20 mouse cellular contexts compared by ENCODE assay signal in the genomic region with DNA sequence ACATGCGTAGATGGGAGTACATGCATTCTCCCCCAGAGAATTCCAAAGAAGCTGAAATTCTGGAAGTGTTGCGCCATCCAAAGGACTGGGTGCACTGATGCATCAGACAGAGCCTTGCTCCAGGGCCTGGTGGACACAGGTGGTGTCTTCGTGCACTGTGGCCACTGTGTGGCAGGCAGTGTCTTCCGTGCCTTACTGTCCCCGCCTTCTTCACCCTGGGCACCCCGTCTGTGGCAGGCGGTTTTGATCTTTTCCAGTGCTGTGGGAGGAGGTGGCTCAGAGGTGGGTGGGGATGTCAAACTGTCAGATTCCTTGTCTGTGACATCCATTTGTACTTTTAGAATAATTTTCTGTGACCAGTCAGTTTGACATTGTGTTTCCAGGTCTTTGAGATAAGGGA. TPM values are rescaled to one million over a fixed set of nuclear protein-coding genes. Genes with fewer than 3 reads are reported as not detected.
DNase-seq lines count a peak whose midpoint lies in the region; ATAC-seq and TF ChIP-seq lines count a peak whose summit lies in the region.
"Had no signal": no experiment of that assay in that cellular context is flagged by ENCODE, and none has a peak within 500 bp of the region (broad histone marks: within the 10 kb centered on the region; RNA-seq: fewer than 3 reads in every experiment).

No protein-coding gene starts in this region.

- no peak for TF ChIP-seq POLR2A in embryonic fibroblast, embryonic 13.5 days (IDR thresholded peaks at IDR 0.05; ENCODE audit: low read depth, low read length)

- TF ChIP-seq CTCF in embryonic fibroblast, embryonic 13.5 days (IDR thresholded peaks at IDR 0.05; ENCODE audit: borderline replicate concordance, insufficient read depth, low read length) = peak; percentile 4; the same call in 1 of the 2 replicates

- no peaks in the 10 kb centered on the region for H3K27me3 ChIP-seq in heart, embryonic 10.5 days (ENCODE audit: insufficient read depth, poor library complexity, severe bottlenecking)
- H3K27me3 ChIP-seq in hindbrain, embryonic 11.5 days (ENCODE audit: control insufficient read depth, insufficient read depth, low read length) = no peaks in the 10 kb centered on the region
- no peaks in the 10 kb centered on the region for H3K27me3 ChIP-seq in hindbrain, embryonic 10.5 days (ENCODE audit: insufficient read depth, poor library complexity, severe bottlenecking)
- H3K27me3 ChIP-seq: hindbrain, embryonic 15.5 days; lung, embryonic 15.5 days; neural tube, embryonic 12.5 days; Patski had no signal

- no peak overlapping the region for H3K9ac ChIP-seq in hindbrain, embryonic 11.5 days (ENCODE audit: low read depth, low read length)
- H3K9ac ChIP-seq: hindbrain, embryonic 15.5 days; lung, embryonic 15.5 days; neural tube, embryonic 12.5 days had no signal

- peak; percentile 83 for DNase-seq in heart, embryonic 10.5 days (ENCODE audit: low spot score)
- no peak for DNase-seq in heart, postnatal 4 days
- DNase-seq in hindbrain, embryonic 11.5 days (ENCODE audit: low spot score) = no peak
- DNase-seq in hindbrain, embryonic 10.5 days (ENCODE audit: low spot score) = no peak
- DNase-seq: adrenal gland, postnatal 14 days; midbrain, embryonic 14.5 days; thymus, adult 2 months had no signal

- peak; percentile 79 for ATAC-seq in CD4-positive, CD25-positive, alpha-beta regulatory T cell, adult 4 months
- peak; percentile 78 for ATAC-seq in megakaryocyte, adult 5-6 weeks (ENCODE audit: poor library complexity, severe bottlenecking)
- no peak for ATAC-seq in hindbrain, embryonic 11.5 days (ENCODE audit: low FRiP score)
- ATAC-seq: Patski had no signal

- 54% methylated on average over 7 of the region's 7 CpGs for WGBS in heart, embryonic 10.5 days
- 80% methylated on average over 7 of the region's 7 CpGs for WGBS in hindbrain, embryonic 11.5 days
- WGBS in hindbrain, embryonic 10.5 days = 77% methylated on average over 7 of the region's 7 CpGs

- H3K4me3 ChIP-seq in heart, embryonic 10.5 days = no peak overlapping the region
- no peak overlapping the region for H3K4me3 ChIP-seq in embryonic fibroblast, embryonic 13.5 days (ENCODE audit: insufficient read depth, low read length)
- H3K4me3 ChIP-seq in hindbrain, embryonic 11.5 days (ENCODE audit: low read depth, low read length) = no peak overlapping the region
- H3K4me3 ChIP-seq in hindbrain, embryonic 10.5 days = no peak overlapping the region
- H3K4me3 ChIP-seq: hindbrain, embryonic 15.5 days; lung, embryonic 15.5 days; neural tube, embryonic 12.5 days had no signal

- H3K36me3 ChIP-seq in heart, embryonic 10.5 days = peaks cover 49% of the 10 kb centered on the region
- H3K36me3 ChIP-seq in hindbrain, embryonic 11.5 days (ENCODE audit: control insufficient read depth, insufficient read depth, low read length) = no peaks in the 10 kb centered on the region
- peaks cover 46% of the 10 kb centered on the region for H3K36me3 ChIP-seq in hindbrain, embryonic 10.5 days

- peaks cover 8% of the 10 kb centered on the region; the same call in 1 of the 2 replicates for H3K4me1 ChIP-seq in heart, embryonic 10.5 days
- no peaks in the 10 kb centered on the region for H3K4me1 ChIP-seq in embryonic fibroblast, embryonic 13.5 days (ENCODE audit: control insufficient read depth, insufficient read depth, low read length)
- H3K4me1 ChIP-seq in hindbrain, embryonic 11.5 days (replicated peaks; ENCODE audit: control insufficient read depth, insufficient read depth, low read length) = no peaks in the 10 kb centered on the region
- no peaks in the 10 kb centered on the region for H3K4me1 ChIP-seq in hindbrain, embryonic 10.5 days (replicated peaks)
- H3K4me1 ChIP-seq: hindbrain, embryonic 15.5 days; lung, embryonic 15.5 days; neural tube, embryonic 12.5 days had no signal

- no peaks in the 10 kb centered on the region for H3K9me3 ChIP-seq in heart, embryonic 10.5 days
- no peaks in the 10 kb centered on the region for H3K9me3 ChIP-seq in hindbrain, embryonic 11.5 days (ENCODE audit: control insufficient read depth, low read length)
- H3K9me3 ChIP-seq in hindbrain, embryonic 10.5 days = no peaks in the 10 kb centered on the region
- H3K9me3 ChIP-seq: hindbrain, embryonic 15.5 days; lung, embryonic 15.5 days; neural tube, embryonic 12.5 days had no signal

- no peak overlapping the region for H3K27ac ChIP-seq in heart, embryonic 10.5 days
- H3K27ac ChIP-seq in embryonic fibroblast, embryonic 13.5 days (ENCODE audit: insufficient read depth, low read length) = no peak overlapping the region
- H3K27ac ChIP-seq in hindbrain, embryonic 11.5 days (ENCODE audit: low read depth, low read length) = no peak overlapping the region
- no peak overlapping the region for H3K27ac ChIP-seq in hindbrain, embryonic 10.5 days
- H3K27ac ChIP-seq: hindbrain, embryonic 15.5 days; kidney, postnatal 0 days; lung, embryonic 15.5 days; neural tube, embryonic 12.5 days had no signal

- H3K4me2 ChIP-seq in hindbrain, embryonic 11.5 days (replicated peaks; ENCODE audit: low read depth, low read length) = no peak overlapping the region
- H3K4me2 ChIP-seq: hindbrain, embryonic 15.5 days; lung, embryonic 15.5 days; neural tube, embryonic 12.5 days had no signal

RNA-seq across cellular contexts. Expression of gene Cpox, which starts 8.6 kb away (rescaled TPM):
- 63.5 and 89.9 TPM in 2 replicates for polyA plus RNA-seq in heart, embryonic 10.5 days (2016; fragmentation: Nextera tagmentation; extraction: Ambion mirVana)
- total RNA-seq in heart, postnatal 4 days (2021) = 10 to 100 TPM; 17.5 to 18.0 TPM
- 10 to 100 TPM; 48.3 to 55.6 TPM for polyA plus RNA-seq in CD4-positive, CD25-positive, alpha-beta regulatory T cell, adult 4 months (2017; shearing (Covaris generic))
- 30.4 and 33.2 TPM in 2 replicates for polyA plus RNA-seq in embryonic fibroblast, embryonic 13.5 days (2011; ENCODE audit: insufficient read length, low read depth, missing spikeins)
- total RNA-seq in megakaryocyte, adult 5-6 weeks (2015) = 36.6 and 50.8 TPM in 2 replicates
- total RNA-seq in megakaryocyte, adult 5-6 weeks (2017) = 17.7 and 25.5 TPM in 2 replicates
- polyA plus RNA-seq in hindbrain, embryonic 11.5 days (2014; fragmentation: Nextera tagmentation; extraction: Ambion mirVana) = 21.0 and 23.4 TPM in 2 replicates
- 20.0 and 27.8 TPM in 2 replicates for polyA plus RNA-seq in hindbrain, embryonic 10.5 days (2016; fragmentation: Nextera tagmentation; extraction: Ambion mirVana)

RNA-seq across cellular contexts. Expression of gene E330017A01Rik, which starts 40.1 kb away (rescaled TPM):
- polyA plus RNA-seq in heart, embryonic 10.5 days (2016; fragmentation: Nextera tagmentation; extraction: Ambion mirVana) = not detected in 2 replicates
- total RNA-seq in heart, postnatal 4 days (2021) = not detected
- not detected for polyA plus RNA-seq in CD4-positive, CD25-positive, alpha-beta regulatory T cell, adult 4 months (2017; shearing (Covaris generic))
- polyA plus RNA-seq in embryonic fibroblast, embryonic 13.5 days (2011; ENCODE audit: insufficient read length, low read depth, missing spikeins) = not detected in 2 replicates
- not detected in 2 replicates for total RNA-seq in megakaryocyte, adult 5-6 weeks (2015)
- not detected in 2 replicates for total RNA-seq in megakaryocyte, adult 5-6 weeks (2017)
- not detected in 2 replicates for polyA plus RNA-seq in hindbrain, embryonic 11.5 days (2014; fragmentation: Nextera tagmentation; extraction: Ambion mirVana)
- polyA plus RNA-seq in hindbrain, embryonic 10.5 days (2016; fragmentation: Nextera tagmentation; extraction: Ambion mirVana) = not detected in 2 replicates
- total RNA-seq: adrenal gland, postnatal 14 days; granulocyte monocyte progenitor cell, adult 5-6 weeks; layer of hippocampus, postnatal 10 days; left cerebral cortex, postnatal 25 days had no signal
- polyA plus RNA-seq: C2C12; frontal cortex, adult 2 months; kidney, postnatal 0 days; lung, embryonic 15.5 days; midbrain, embryonic 14.5 days; Patski; thymus, adult 2 months had no signal

RNA-seq across cellular contexts. Expression of gene Gpr15, which starts 40.2 kb away (rescaled TPM):
- polyA plus RNA-seq in heart, embryonic 10.5 days (2016; fragmentation: Nextera tagmentation; extraction: Ambion mirVana) = not detected in 2 replicates
- total RNA-seq in heart, postnatal 4 days (2021) = not detected
- polyA plus RNA-seq in CD4-positive, CD25-positive, alpha-beta regulatory T cell, adult 4 months (2017; shearing (Covaris generic)) = 10 to 100 TPM; 35.4 to 55.3 TPM
- polyA plus RNA-seq in embryonic fibroblast, embryonic 13.5 days (2011; ENCODE audit: insufficient read length, low read depth, missing spikeins) = not detected in 2 replicates
- 1.8 and 3.1 TPM in 2 replicates for total RNA-seq in megakaryocyte, adult 5-6 weeks (2015)
- total RNA-seq in megakaryocyte, adult 5-6 weeks (2017) = 4.2 and 6.7 TPM in 2 replicates
- polyA plus RNA-seq in hindbrain, embryonic 11.5 days (2014; fragmentation: Nextera tagmentation; extraction: Ambion mirVana) = not detected in 2 replicates
- not detected in 2 replicates for polyA plus RNA-seq in hindbrain, embryonic 10.5 days (2016; fragmentation: Nextera tagmentation; extraction: Ambion mirVana)
- total RNA-seq: adrenal gland, postnatal 14 days; layer of hippocampus, postnatal 10 days; left cerebral cortex, postnatal 25 days had no signal
- polyA plus RNA-seq: C2C12; hindbrain, embryonic 15.5 days; kidney, postnatal 0 days; neural tube, embryonic 12.5 days; Patski had no signal

RNA-seq across cellular contexts. Expression of gene Cldnd1, which starts 49.0 kb away (rescaled TPM):
- polyA plus RNA-seq in heart, embryonic 10.5 days (2016; fragmentation: Nextera tagmentation; extraction: Ambion mirVana) = 106 TPM in 2 replicates
- 10 to 100 TPM; 73.2 to 79.4 TPM for total RNA-seq in heart, postnatal 4 days (2021)
- 100 to 1,000 TPM; 201 to 243 TPM for polyA plus RNA-seq in CD4-positive, CD25-positive, alpha-beta regulatory T cell, adult 4 months (2017; shearing (Covaris generic))
- 98.1 and 112 TPM in 2 replicates for polyA plus RNA-seq in embryonic fibroblast, embryonic 13.5 days (2011; ENCODE audit: insufficient read length, low read depth, missing spikeins)
- total RNA-seq in megakaryocyte, adult 5-6 weeks (2015) = 65.0 and 74.3 TPM in 2 replicates
- 16.9 and 25.2 TPM in 2 replicates for total RNA-seq in megakaryocyte, adult 5-6 weeks (2017)
- 137 and 140 TPM in 2 replicates for polyA plus RNA-seq in hindbrain, embryonic 11.5 days (2014; fragmentation: Nextera tagmentation; extraction: Ambion mirVana)
- polyA plus RNA-seq in hindbrain, embryonic 10.5 days (2016; fragmentation: Nextera tagmentation; extraction: Ambion mirVana) = 98.7 and 105 TPM in 2 replicates

Comparison
In these comparisons a context has a peak if more than half of its experiments do, and no peak if none do; other contexts are left out.
1. RNA of gene Gpr15, which starts 40.2 kb away (polyA plus RNA-seq): 35.4 to 55.3 TPM in CD4-positive, CD25-positive, alpha-beta regulatory T cell, adult 4 months; not detected in hindbrain, embryonic 11.5 days, not detected in hindbrain, embryonic 10.5 days, not detected in heart, embryonic 10.5 days and not detected in embryonic fibroblast, embryonic 13.5 days; every median in the first group is over 10 times any median in the second.